Mouse (Mus musculus): ENCODE results near the gene Ror2.

Gene Ror2

DNA sequence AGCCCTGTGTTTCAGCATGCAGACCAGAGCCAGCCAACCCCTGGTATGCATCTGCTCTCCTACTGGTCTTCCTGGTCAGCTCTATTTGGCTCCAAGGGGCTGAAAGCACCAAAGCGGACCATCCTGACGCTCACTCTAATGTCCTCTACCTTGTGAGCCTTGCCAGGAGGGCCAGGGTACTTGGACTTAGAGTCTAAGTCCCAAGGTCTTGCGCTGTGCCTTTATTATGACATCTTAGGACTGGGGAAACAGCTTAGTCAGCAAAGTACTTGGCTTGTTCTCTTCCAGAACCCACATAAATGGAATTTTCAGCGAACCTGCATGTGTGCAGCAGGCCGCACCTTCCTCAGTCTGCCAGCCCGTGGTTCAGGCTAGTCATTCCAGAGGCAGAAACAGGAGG, 93.6 kb downstream of the Ror2 start:
- Histone ChIP-seq H3K27me3 (ENCODE audit: insufficient read depth, low read length) (no peaks in the 10 kb centered on the region), H3K9me3 (ENCODE audit: low read length) (no peaks in the 10 kb centered on the region), H3K4me3 (replicated peaks; ENCODE audit: low read length) (peak overlapping the region; percentile 60), H3K4me1 (replicated peaks; ENCODE audit: low read depth, low read length) (peaks cover 93% of the 10 kb centered on the region), H3K36me3 (ENCODE audit: insufficient read depth, low read length) (peaks cover 37% of the 10 kb centered on the region)
- TF ChIP-seq CTCF (conservative IDR thresholded peaks at IDR 0.05; ENCODE audit: low read length) (no peak), POU5F1 (IDR thresholded peaks at IDR 0.05; ENCODE audit: borderline replicate concordance, low read length) (no peak), NANOG (IDR thresholded peaks at IDR 0.05; ENCODE audit: borderline replicate concordance, low read length) (no peak)

DNA sequence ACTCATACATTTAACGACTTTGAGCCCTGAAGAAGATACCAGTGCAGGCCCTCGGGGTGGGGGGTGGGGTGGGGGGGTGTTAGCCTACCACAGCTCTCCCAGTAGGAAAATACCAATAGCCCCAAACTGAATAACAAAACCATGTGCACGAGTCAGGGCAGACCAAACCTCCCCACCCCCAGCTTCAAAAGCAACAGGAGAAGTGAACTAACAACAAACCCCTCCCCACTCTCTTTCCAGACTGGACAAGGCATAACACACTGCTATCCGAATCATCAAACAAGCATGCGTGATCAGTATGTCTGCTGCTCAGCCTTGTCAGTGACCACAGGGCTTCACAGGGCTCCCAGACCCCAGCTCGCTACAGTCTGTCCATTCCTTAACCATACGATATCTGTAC, 94.3 kb downstream of the Ror2 start:
- TF ChIP-seq POU5F1 (IDR thresholded peaks at IDR 0.05; ENCODE audit: borderline replicate concordance, low read length) (no peak), NANOG (IDR thresholded peaks at IDR 0.05; ENCODE audit: borderline replicate concordance, low read length) (no peak), CTCF (conservative IDR thresholded peaks at IDR 0.05; ENCODE audit: low read length) (no peak)
- no peaks in the 10 kb centered on the region for H3K27me3 ChIP-seq (ENCODE audit: insufficient read depth, low read length)
- H3K4me1 ChIP-seq (replicated peaks; ENCODE audit: low read depth, low read length): peaks cover 94% of the 10 kb centered on the region
- peaks cover 43% of the 10 kb centered on the region for H3K36me3 ChIP-seq (ENCODE audit: insufficient read depth, low read length)
- H3K9me3 ChIP-seq (ENCODE audit: low read length): peaks cover under 1% of the 10 kb centered on the region
- peak overlapping the region; percentile 60; the same call in 1 of the 2 replicates for H3K4me3 ChIP-seq (replicated peaks; ENCODE audit: low read length)

DNA sequence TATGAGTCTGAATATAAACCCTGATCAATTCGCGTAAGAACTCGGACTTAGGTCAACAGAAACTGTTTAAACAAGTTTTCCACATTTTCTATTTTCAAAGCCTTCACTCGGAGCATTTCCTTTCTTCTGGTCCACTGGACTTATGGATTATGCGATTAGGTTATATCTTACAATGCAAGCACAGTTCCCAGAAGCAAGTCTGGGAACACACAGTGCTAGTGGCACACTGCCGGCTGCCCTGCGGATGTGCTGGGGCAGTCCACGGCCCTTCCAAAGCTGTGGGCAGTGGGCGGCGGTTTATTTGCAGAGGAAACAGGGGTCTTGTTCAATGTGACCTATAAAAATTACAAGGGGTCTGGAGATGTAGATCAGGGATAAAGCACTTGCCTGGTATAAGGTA, 97.0 kb downstream of the Ror2 start:
- Histone ChIP-seq H3K36me3 (ENCODE audit: insufficient read depth, low read length) (peaks cover 57% of the 10 kb centered on the region), H3K4me3 (replicated peaks; ENCODE audit: low read length) (no peak overlapping the region), H3K27me3 (ENCODE audit: insufficient read depth, low read length) (no peaks in the 10 kb centered on the region), H3K4me1 (replicated peaks; ENCODE audit: low read depth, low read length) (peaks cover 79% of the 10 kb centered on the region), H3K9me3 (ENCODE audit: low read length) (peaks cover 13% of the 10 kb centered on the region)
- TF ChIP-seq POU5F1 (IDR thresholded peaks at IDR 0.05; ENCODE audit: borderline replicate concordance, low read length) (no peak), NANOG (IDR thresholded peaks at IDR 0.05; ENCODE audit: borderline replicate concordance, low read length) (no peak), CTCF (conservative IDR thresholded peaks at IDR 0.05; ENCODE audit: low read length) (no peak)

DNA sequence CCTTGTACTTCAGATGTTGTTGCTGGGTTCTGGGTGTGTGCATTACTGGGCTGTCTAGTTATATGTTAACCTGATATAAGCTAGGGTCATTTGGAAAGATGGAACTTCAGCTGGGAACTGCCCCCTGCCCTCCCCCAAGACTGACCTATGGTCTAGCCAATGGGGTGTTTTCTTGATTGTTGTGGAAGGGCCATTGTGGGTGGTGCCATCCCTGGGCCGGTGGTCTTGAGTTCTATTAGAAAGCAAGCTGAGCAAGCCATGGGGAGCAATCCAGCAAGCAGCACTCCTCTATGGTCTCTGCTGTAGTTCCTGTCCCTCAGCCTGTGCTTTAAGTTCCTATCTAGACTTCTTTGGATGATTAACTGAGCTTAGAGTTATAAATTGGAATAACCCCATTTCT, 101.1 kb downstream of the Ror2 start:
- no peaks in the 10 kb centered on the region for H3K27me3 ChIP-seq (ENCODE audit: insufficient read depth, low read length)
- peak overlapping the region; percentile 77 for H3K4me3 ChIP-seq (replicated peaks; ENCODE audit: low read length)
- TF ChIP-seq POU5F1 (IDR thresholded peaks at IDR 0.05; ENCODE audit: borderline replicate concordance, low read length) (no peak), NANOG (IDR thresholded peaks at IDR 0.05; ENCODE audit: borderline replicate concordance, low read length) (no peak), CTCF (conservative IDR thresholded peaks at IDR 0.05; ENCODE audit: low read length) (no peak)
- H3K36me3 ChIP-seq (ENCODE audit: insufficient read depth, low read length): peaks cover 43% of the 10 kb centered on the region
- H3K9me3 ChIP-seq (ENCODE audit: low read length): peaks cover 13% of the 10 kb centered on the region
- peaks cover 81% of the 10 kb centered on the region for H3K4me1 ChIP-seq (replicated peaks; ENCODE audit: low read depth, low read length)

DNA sequence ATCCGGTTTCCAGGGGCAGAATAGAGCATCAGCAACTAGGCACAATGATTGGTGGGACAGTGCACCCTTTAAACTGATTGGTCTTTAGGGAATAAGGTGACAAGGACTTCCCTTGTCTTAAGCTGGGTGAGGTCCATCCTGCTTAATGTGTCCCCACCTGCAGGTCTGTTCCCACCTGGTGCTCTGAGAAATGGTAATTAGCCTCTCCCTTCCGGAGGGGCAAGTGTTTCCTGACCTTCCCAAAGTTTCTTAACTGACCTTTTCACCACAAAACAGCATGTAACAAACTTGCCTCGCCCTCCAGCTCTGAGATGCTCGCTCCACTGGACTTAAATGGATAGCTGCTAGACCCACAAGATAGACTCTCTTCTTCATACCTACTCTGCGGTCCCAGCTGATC, 101.8 kb downstream of the Ror2 start:
- peaks cover 38% of the 10 kb centered on the region for H3K36me3 ChIP-seq (ENCODE audit: insufficient read depth, low read length)
- no peaks in the 10 kb centered on the region for H3K27me3 ChIP-seq (ENCODE audit: insufficient read depth, low read length)
- TF ChIP-seq CTCF (conservative IDR thresholded peaks at IDR 0.05; ENCODE audit: low read length) (no peak), NANOG (IDR thresholded peaks at IDR 0.05; ENCODE audit: borderline replicate concordance, low read length) (0 out of 2 replicates have a peak, but pooled peaks have one; percentile 17)
- H3K4me3 ChIP-seq (replicated peaks; ENCODE audit: low read length): peak overlapping the region; percentile 77
- peaks cover 13% of the 10 kb centered on the region for H3K9me3 ChIP-seq (ENCODE audit: low read length)
- peaks cover 81% of the 10 kb centered on the region for H3K4me1 ChIP-seq (replicated peaks; ENCODE audit: low read depth, low read length)

DNA sequence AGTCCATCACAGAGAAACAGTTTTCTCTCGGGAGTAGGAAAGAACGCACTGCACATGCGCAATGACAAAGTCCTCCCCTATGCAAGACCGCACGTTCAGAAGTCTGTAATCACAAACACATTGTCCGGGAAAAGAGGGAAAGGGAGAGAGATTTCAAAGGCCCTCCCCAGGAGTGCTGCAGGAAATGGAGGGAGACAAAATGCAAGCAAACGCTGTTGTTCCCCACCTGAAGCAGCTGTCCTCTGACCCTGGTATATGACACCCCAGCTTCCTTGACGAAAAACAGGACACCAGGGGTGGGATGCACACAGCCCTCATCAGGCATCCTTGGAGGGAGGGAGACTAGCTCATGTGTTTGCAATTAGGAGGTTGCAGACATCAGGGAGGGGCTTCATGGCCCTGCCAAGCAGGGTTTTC, 102.8 kb downstream of the Ror2 start:
- H3K9me3 ChIP-seq (ENCODE audit: low read length): peaks cover 13% of the 10 kb centered on the region
- H3K4me1 ChIP-seq (replicated peaks; ENCODE audit: low read depth, low read length): peaks cover 80% of the 10 kb centered on the region
- H3K36me3 ChIP-seq (ENCODE audit: insufficient read depth, low read length): peaks cover 28% of the 10 kb centered on the region
- no peaks in the 10 kb centered on the region for H3K27me3 ChIP-seq (ENCODE audit: insufficient read depth, low read length)
- no peak for TF ChIP-seq CTCF (conservative IDR thresholded peaks at IDR 0.05; ENCODE audit: low read length)
- TF ChIP-seq NANOG (IDR thresholded peaks at IDR 0.05; ENCODE audit: borderline replicate concordance, low read length): no peak
- no peak for TF ChIP-seq POU5F1 (IDR thresholded peaks at IDR 0.05; ENCODE audit: borderline replicate concordance, low read length)
- peak overlapping the region; percentile 60 for H3K4me3 ChIP-seq (replicated peaks; ENCODE audit: low read length)

DNA sequence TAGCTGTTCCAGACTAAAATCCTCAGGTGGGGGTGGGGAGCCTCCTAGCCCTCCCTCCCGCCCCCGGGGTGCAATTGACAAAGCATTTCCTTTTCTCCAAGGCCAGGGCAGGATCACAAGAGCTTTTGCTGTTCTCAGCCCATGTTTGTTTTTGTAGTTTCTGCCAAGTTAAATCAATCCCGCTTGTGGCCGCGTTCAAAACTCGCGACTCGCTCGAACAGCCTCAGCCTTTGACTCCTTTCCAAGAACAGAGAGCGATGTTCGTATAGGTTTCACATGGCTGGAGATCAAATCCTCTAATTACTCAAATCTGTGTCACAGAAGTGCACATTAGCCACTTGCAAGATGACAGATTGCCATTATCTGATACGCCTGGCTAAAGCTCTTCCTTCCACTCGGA, 107.3 kb downstream of the Ror2 start:
- no peak overlapping the region for H3K4me3 ChIP-seq (replicated peaks; ENCODE audit: low read length)
- peaks cover 96% of the 10 kb centered on the region for H3K4me1 ChIP-seq (replicated peaks; ENCODE audit: low read depth, low read length)
- H3K36me3 ChIP-seq (ENCODE audit: insufficient read depth, low read length): no peaks in the 10 kb centered on the region
- TF ChIP-seq NANOG (IDR thresholded peaks at IDR 0.05; ENCODE audit: borderline replicate concordance, low read length) (no peak), CTCF (conservative IDR thresholded peaks at IDR 0.05; ENCODE audit: low read length) (no peak), POU5F1 (IDR thresholded peaks at IDR 0.05; ENCODE audit: borderline replicate concordance, low read length) (no peak)
- H3K9me3 ChIP-seq (ENCODE audit: low read length): no peaks in the 10 kb centered on the region
- H3K27me3 ChIP-seq (ENCODE audit: insufficient read depth, low read length): no peaks in the 10 kb centered on the region

DNA sequence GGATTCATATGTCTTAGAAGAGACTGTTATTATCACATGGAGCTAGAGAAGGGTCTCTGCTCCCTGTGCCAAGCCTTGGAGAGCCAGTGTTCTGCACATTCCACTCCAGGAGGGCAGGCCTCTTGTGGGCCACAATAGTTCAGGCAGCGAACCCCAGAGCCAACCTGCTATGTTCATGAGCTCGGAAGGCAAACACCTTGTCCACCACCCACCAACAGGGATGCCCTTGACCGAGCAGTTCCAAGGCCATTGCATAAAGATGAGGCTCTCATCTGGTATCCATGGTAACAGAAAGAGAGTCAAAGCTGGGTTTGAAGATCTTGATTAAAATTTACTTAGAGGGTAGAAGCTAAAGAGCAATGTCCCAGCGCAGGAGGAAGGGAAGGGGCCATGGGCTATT, 107.8 kb downstream of the Ror2 start:
- no peak overlapping the region for H3K4me3 ChIP-seq (replicated peaks; ENCODE audit: low read length)
- no peaks in the 10 kb centered on the region for H3K36me3 ChIP-seq (ENCODE audit: insufficient read depth, low read length)
- no peak for TF ChIP-seq CTCF (conservative IDR thresholded peaks at IDR 0.05; ENCODE audit: low read length)
- TF ChIP-seq NANOG (IDR thresholded peaks at IDR 0.05; ENCODE audit: borderline replicate concordance, low read length): no peak
- no peak for TF ChIP-seq POU5F1 (IDR thresholded peaks at IDR 0.05; ENCODE audit: borderline replicate concordance, low read length)
- no peaks in the 10 kb centered on the region for H3K27me3 ChIP-seq (ENCODE audit: insufficient read depth, low read length)
- peaks cover 92% of the 10 kb centered on the region for H3K4me1 ChIP-seq (replicated peaks; ENCODE audit: low read depth, low read length)
- no peaks in the 10 kb centered on the region for H3K9me3 ChIP-seq (ENCODE audit: low read length)

DNA sequence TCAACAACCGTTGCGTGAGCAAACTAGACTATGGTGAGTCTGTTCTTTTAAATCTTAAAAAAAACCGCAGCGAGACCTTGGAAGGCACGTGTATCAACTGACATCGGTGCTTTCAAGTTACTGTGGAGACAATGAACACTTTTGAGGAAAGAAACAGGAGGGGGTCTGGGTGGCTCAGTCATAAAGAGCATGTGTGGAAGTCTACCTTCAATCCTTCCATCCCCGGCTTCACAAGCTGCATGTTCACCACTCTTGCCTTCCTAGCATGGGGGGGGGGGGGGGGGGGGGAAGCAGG, 108.6 kb downstream of the Ror2 start:
- no peak for TF ChIP-seq POU5F1 (IDR thresholded peaks at IDR 0.05; ENCODE audit: borderline replicate concordance, low read length)
- TF ChIP-seq NANOG (IDR thresholded peaks at IDR 0.05; ENCODE audit: borderline replicate concordance, low read length): no peak
- TF ChIP-seq CTCF (conservative IDR thresholded peaks at IDR 0.05; ENCODE audit: low read length): no peak
- Histone ChIP-seq H3K9me3 (ENCODE audit: low read length) (no peaks in the 10 kb centered on the region), H3K4me1 (replicated peaks; ENCODE audit: low read depth, low read length) (peaks cover 84% of the 10 kb centered on the region), H3K4me3 (replicated peaks; ENCODE audit: low read length) (no peak overlapping the region), H3K36me3 (ENCODE audit: insufficient read depth, low read length) (no peaks in the 10 kb centered on the region), H3K27me3 (ENCODE audit: insufficient read depth, low read length) (no peaks in the 10 kb centered on the region)

Measured in E14TG2a.4 (cell line).